Mouse (Mus musculus): ENCODE data around the gene Terf2.
"Not testable (repeated sequence)": the region's sequence is repeated elsewhere in the genome, so short reads cannot be mapped to it uniquely, and the experiment has no call there.

Gene Terf2

GRCm38 (mm10) chr8:107114150-107115007, 18.0 kb upstream of the Terf2 start:
- DNase-seq (ENCODE audit: low spot score), result no peak

GRCm38 (mm10) chr8:107113209-107113608, 16.9 kb upstream of the Terf2 start:
- DNase-seq (ENCODE audit: low spot score), result no peak

- no peak for DNase-seq (ENCODE audit: low spot score)
Measured at GRCm38 (mm10) chr8:107111340-107112105, 15.2 kb upstream of the Terf2 start.

- no peak for DNase-seq (ENCODE audit: low spot score)
Measured at GRCm38 (mm10) chr8:107110629-107111330, 14.4 kb upstream of the Terf2 start.

GRCm38 (mm10) chr8:107109816-107110435, 13.6 kb upstream of the Terf2 start:
- DNase-seq (ENCODE audit: low spot score), result no peak

- no peak for DNase-seq (ENCODE audit: low spot score)
Measured at GRCm38 (mm10) chr8:107108978-107109720, 12.8 kb upstream of the Terf2 start.

- not testable (repeated sequence) for DNase-seq (ENCODE audit: low spot score)
Measured at GRCm38 (mm10) chr8:107108089-107108488, 11.7 kb upstream of the Terf2 start.

- DNase-seq (ENCODE audit: low spot score), result peak; percentile 55
Measured at GRCm38 (mm10) chr8:107104547-107104946, 8.2 kb upstream of the Terf2 start.

- no peak for DNase-seq (ENCODE audit: low spot score)
Measured at GRCm38 (mm10) chr8:107100635-107101034, 4.3 kb upstream of the Terf2 start.

GRCm38 (mm10) chr8:107095717-107096365, 506 bp downstream of the Terf2 start:
- DNase-seq (ENCODE audit: low spot score), result peak; percentile 65

- DNase-seq (ENCODE audit: low spot score), result no peak
Measured at GRCm38 (mm10) chr8:107090531-107090930, 5.8 kb downstream of the Terf2 start.

- no peak for DNase-seq (ENCODE audit: low spot score)
Measured at GRCm38 (mm10) chr8:107088526-107089063, 7.8 kb downstream of the Terf2 start.

GRCm38 (mm10) chr8:107086018-107086417, 10.3 kb downstream of the Terf2 start:
- DNase-seq (ENCODE audit: low spot score), result no peak

GRCm38 (mm10) chr8:107085358-107085757, 11.0 kb downstream of the Terf2 start:
- peak; percentile 18 for DNase-seq (ENCODE audit: low spot score)

GRCm38 (mm10) chr8:107076239-107076888, 20.0 kb downstream of the Terf2 start:
- DNase-seq (ENCODE audit: low spot score), result no peak

GRCm38 (mm10) chr8:107074128-107074527, 22.2 kb downstream of the Terf2 start:
- no peak for DNase-seq (ENCODE audit: low spot score)

- no peak for DNase-seq (ENCODE audit: low spot score)
Measured at GRCm38 (mm10) chr8:107073706-107074105, 22.6 kb downstream of the Terf2 start.

- DNase-seq (ENCODE audit: low spot score), result peak; percentile 15
Measured at GRCm38 (mm10) chr8:107065511-107066496, 30.5 kb downstream of the Terf2 start, which contains the start of gene Tmed6. Gene Tmed6 (minus strand): TSS chr8:107065644.

- DNase-seq (ENCODE audit: low spot score), result no peak
Measured at GRCm38 (mm10) chr8:107062613-107063012, 33.7 kb downstream of the Terf2 start.
